Mouse (Mus musculus) cortical plate, adult 2 months (tissue): ENCODE data around the gene Dapk1. TPM values are rescaled to one million over a fixed set of nuclear protein-coding genes. Genes with fewer than 3 reads are reported as not detected.

Source experiments
- H3K27ac ChIP-seq: fragments of 200-500 bp; 2 replicates; pipeline ENCODE4 v1.5.1; 2012; ENCODE audit warnings: low read length, control low read depth, inconsistent platforms; ENCODE audit not compliant: insufficient read depth
- H3K4me1 ChIP-seq: fragments of 200-500 bp; 2 replicates; pipeline ENCODE4 v1.6.1; 2011; ENCODE audit warnings: low read length; ENCODE audit not compliant: control insufficient read depth, insufficient read depth
- H3K4me3 ChIP-seq: fragments of 200-500 bp; 2 replicates; pipeline ENCODE4 v1.5.1; 2011; ENCODE audit warnings: mild to moderate bottlenecking, low read length, control low read depth; ENCODE audit not compliant: insufficient read depth
- CTCF ChIP-seq: fragments of 200-500 bp; IDR thresholded peaks from 2 replicates; pipeline ENCODE4 v1.5.1; 2011; ENCODE audit warnings: mild to moderate bottlenecking, control low read depth, low read length; ENCODE audit not compliant: insufficient read depth; ENCODE audit errors: extremely low read depth
- POLR2A ChIP-seq: fragments of 200-500 bp; IDR thresholded peaks from 2 replicates; pipeline ENCODE4 v1.6.1; 2011; ENCODE audit warnings: mild to moderate bottlenecking, low read length, control low read depth; ENCODE audit not compliant: insufficient read depth; ENCODE audit errors: extremely low read depth
- polyA plus RNA-seq: library from polyadenylated mRNA; depleted of rRNA; stranded (reverse); fragments of >200 nt; gene quantifications from 2 replicates; pipeline ENCODE4 v1.2.3, GENCODE M21; 2012

Dapk1 gene
- polyA plus RNA-seq, 1 experiment = 57.4 TPM

- peaks cover 28% of the 10 kb centered on the region for H3K4me1 ChIP-seq
- no peak for TF ChIP-seq CTCF
- TF ChIP-seq POLR2A = no peak
- H3K27ac ChIP-seq = peak overlapping the region; percentile 18; the same call in 1 of the 2 replicates
- H3K4me3 ChIP-seq = no peak overlapping the region
Observed at GRCm38 (mm10) chr13:60671235-60671634, 69.5 kb downstream of the Dapk1 start.

- H3K4me1 ChIP-seq = peaks cover 28% of the 10 kb centered on the region
- TF ChIP-seq CTCF (no peak), POLR2A (no peak)
- no peak overlapping the region for H3K4me3 ChIP-seq
- H3K27ac ChIP-seq = no peak overlapping the region
Observed at GRCm38 (mm10) chr13:60672287-60672686, 70.5 kb downstream of the Dapk1 start.

- peaks cover 21% of the 10 kb centered on the region for H3K4me1 ChIP-seq
- no peak overlapping the region for H3K4me3 ChIP-seq
- no peak overlapping the region for H3K27ac ChIP-seq
- TF ChIP-seq POLR2A (no peak), CTCF (no peak)
Observed at GRCm38 (mm10) chr13:60672882-60673675, 71.3 kb downstream of the Dapk1 start.

GRCm38 (mm10) chr13:60674301-60674700 lies 72.6 kb downstream of the Dapk1 start:
- H3K4me1 ChIP-seq = peaks cover 19% of the 10 kb centered on the region
- H3K4me3 ChIP-seq = no peak overlapping the region
- H3K27ac ChIP-seq = no peak overlapping the region
- no peak for TF ChIP-seq POLR2A
- TF ChIP-seq CTCF = no peak

- no peak for TF ChIP-seq CTCF
- TF ChIP-seq POLR2A = no peak
Observed at GRCm38 (mm10) chr13:60674911-60675310, 73.2 kb downstream of the Dapk1 start.

GRCm38 (mm10) chr13:60675416-60675815 lies 73.7 kb downstream of the Dapk1 start:
- H3K4me1 ChIP-seq = peaks cover 19% of the 10 kb centered on the region
- TF ChIP-seq CTCF (no peak), POLR2A (no peak)
- H3K27ac ChIP-seq = no peak overlapping the region
- H3K4me3 ChIP-seq = no peak overlapping the region

More at GRCm38 (mm10) chr13:60674911-60675310, 73.2 kb downstream of the Dapk1 start:
- peaks cover 19% of the 10 kb centered on the region for H3K4me1 ChIP-seq
- H3K4me3 ChIP-seq = no peak overlapping the region
- no peak overlapping the region for H3K27ac ChIP-seq

GRCm38 (mm10) chr13:60678912-60679311 lies 77.2 kb downstream of the Dapk1 start:
- TF ChIP-seq CTCF (no peak), POLR2A (no peak)
- Histone ChIP-seq H3K4me3 (no peak overlapping the region), H3K4me1 (peaks cover 8% of the 10 kb centered on the region; the same call in 1 of the 2 replicates), H3K27ac (no peak overlapping the region)

GRCm38 (mm10) chr13:60682714-60683695 lies 81.3 kb downstream of the Dapk1 start:
- Histone ChIP-seq H3K27ac (peak overlapping the region; percentile 44), H3K4me1 (peaks cover 34% of the 10 kb centered on the region), H3K4me3 (no peak overlapping the region)
- TF ChIP-seq POLR2A (no peak), CTCF (no peak)

- no peak for TF ChIP-seq CTCF
- TF ChIP-seq POLR2A = no peak
Observed at GRCm38 (mm10) chr13:60684050-60684760, 82.5 kb downstream of the Dapk1 start.

More at GRCm38 (mm10) chr13:60684050-60684760, 82.5 kb downstream of the Dapk1 start:
- Histone ChIP-seq H3K4me3 (no peak overlapping the region), H3K4me1 (peaks cover 34% of the 10 kb centered on the region), H3K27ac (peak overlapping the region; percentile 17)
